Mouse (Mus musculus) erythroblast, embryonic 14.5 days (primary cell): ENCODE results near the gene Gm20431.
"Not testable (repeated sequence)": the region's sequence is repeated elsewhere in the genome, so short reads cannot be mapped to it uniquely, and the experiment has no call there.

Experiments
- GATA1 ChIP-seq: IDR thresholded peaks from 2 replicates; pipeline ENCODE4 v1.6.1; 2012; ENCODE audit warnings: low read length, inconsistent platforms, mixed read lengths
- TAL1 ChIP-seq: IDR thresholded peaks from 3 replicates; pipeline ENCODE4 v1.6.1; 2012; ENCODE audit warnings: low read length, inconsistent platforms, mixed read lengths

- TF ChIP-seq GATA1, TAL1: not testable (repeated sequence)
These were observed 17.8 kb downstream of the Gm20431 start for GRCm38 (mm10) chr2:167643356-167644052.
